Mouse (Mus musculus) liver, adult 2 months (tissue): ENCODE measurements around the gene Pkd2l1.

Source experiments
- CTCF ChIP-seq: fragments of 200-500 bp; IDR thresholded peaks from 2 replicates; pipeline ENCODE4 v1.5.1; 2011; ENCODE audit warnings: low read depth, low read length, control low read depth
- POLR2A ChIP-seq: fragments of 200-500 bp; IDR thresholded peaks from 2 replicates; pipeline ENCODE4 v1.6.1; 2011; ENCODE audit warnings: low read length, control low read depth; ENCODE audit not compliant: insufficient read depth; ENCODE audit errors: extremely low read depth

GRCm38 (mm10) chr19:44103001-44103400, 89.2 kb downstream of the Pkd2l1 start:
- no peak for TF ChIP-seq CTCF
- no peak for TF ChIP-seq POLR2A
